Mouse (Mus musculus) inflammation-experienced regulatory T-cells, adult 6 months (primary cell): ENCODE data around the gene Arhgap19. TPM values are rescaled to one million over a fixed set of nuclear protein-coding genes. Genes with fewer than 3 reads are reported as not detected.

Experiments
- ATAC-seq: one replicate; pipeline ENCODE4 v1.8.0; 2017
- polyA plus RNA-seq, 3 experiments: library from polyadenylated mRNA; unstranded; fragments of 100-300 nt; shearing (Covaris generic); gene quantifications; one replicate each; pipeline ENCODE4 v1.2.1; 2017

The Arhgap19 gene
- polyA plus RNA-seq, 3 experiments from 2014 or later: 2.7 to 21.2 (median 2.7) TPM

DNA sequence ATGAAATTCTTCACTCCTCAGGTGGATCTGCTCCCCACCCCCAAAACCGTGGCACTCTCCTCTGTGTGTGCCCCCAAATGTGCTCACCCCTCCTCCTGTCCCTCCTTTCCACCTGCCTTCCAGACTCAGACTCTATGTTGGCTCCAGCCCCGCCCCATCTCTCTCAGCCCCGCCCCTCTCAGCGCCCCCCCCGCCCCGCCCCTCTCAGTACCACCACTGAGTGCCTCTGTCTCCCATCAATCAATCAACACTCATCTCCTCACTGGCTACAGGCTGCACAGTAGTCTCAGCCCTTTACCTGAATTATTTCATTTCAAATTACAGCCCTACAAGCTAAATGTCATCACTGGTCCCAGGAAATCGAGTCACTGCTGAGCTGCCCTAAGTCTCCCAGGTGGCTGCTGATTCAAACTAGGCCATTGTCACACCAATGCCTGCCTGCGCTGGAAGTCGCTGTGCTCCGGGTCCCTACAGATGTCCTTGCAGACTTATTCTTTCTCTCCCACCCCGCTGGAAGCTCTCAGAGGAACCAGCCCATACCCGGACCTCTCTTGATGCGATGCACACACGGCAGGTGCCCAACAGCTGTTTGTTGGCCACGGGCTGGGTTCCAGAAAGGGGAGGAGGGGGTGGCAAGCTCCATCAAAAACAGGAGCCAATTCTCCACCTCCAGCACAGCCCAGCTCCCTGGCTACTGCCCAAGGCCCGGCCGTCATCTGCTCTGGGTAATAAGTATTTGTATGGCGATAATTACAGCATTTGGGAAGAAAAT, 64.0 kb downstream of the Arhgap19 start:
- no peak for ATAC-seq

- ATAC-seq: no peak
These were observed 67.2 kb downstream of the Arhgap19 start for GRCm38 (mm10) chr19:41734685-41735084.

GRCm38 (mm10) chr19:41725491-41725890, 76.4 kb downstream of the Arhgap19 start:
- no peak for ATAC-seq

GRCm38 (mm10) chr19:41724831-41725470, 76.9 kb downstream of the Arhgap19 start:
- ATAC-seq: no peak

DNA sequence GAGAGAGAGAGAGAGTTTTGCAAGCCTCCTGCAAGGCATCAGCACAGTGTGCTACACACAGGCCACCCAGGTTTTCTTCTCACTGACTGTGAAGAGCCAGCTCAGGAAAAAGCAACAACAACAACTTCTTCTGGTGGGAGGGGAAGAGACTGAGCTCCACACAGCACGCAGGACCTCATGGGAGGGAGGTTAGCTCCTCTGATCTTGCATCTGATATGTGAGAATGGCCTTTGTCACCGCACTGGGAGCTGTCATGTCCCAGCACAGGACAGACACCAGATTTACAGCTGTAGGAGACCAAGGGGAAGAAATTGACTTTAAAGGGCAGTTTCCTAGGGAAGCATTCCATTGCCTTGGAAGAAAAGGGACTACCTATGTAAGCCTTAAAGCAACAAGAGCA, 78.5 kb downstream of the Arhgap19 start:
- no peak for ATAC-seq

DNA sequence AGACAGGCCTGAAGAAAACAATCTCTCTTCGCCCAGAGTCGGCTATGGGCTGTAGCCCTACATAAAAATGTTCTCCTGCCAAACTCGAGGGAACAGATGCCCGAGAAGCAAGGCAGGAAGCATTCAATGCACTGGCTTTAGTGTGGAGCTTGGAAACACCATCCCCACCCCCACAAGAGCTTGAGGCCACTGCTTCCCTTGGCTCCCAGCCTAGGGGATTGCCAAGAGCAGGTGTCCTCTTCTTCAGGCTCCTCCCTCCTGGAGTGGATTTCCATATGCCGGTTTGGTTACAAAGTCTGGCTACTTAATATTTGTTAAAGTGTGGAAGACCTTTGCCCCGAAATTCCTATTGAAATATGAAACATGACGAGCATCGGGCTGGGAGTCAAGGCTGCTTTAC, 82.4 kb downstream of the Arhgap19 start:
- ATAC-seq: no peak

Other genes with a start within 250 kb of the Arhgap19 start
- gene Gm340, start 219.7 kb downstream of the Arhgap19 start, polyA plus RNA-seq: 1 to 10 TPM; 3.3 to 4.3 (median 4.1) TPM
- not detected for gene Slit1, start 58.4 kb downstream of the Arhgap19 start, polyA plus RNA-seq
- gene Frat1, start 27.9 kb upstream of the Arhgap19 start, polyA plus RNA-seq: 10 to 100 TPM in 2 of 3 experiments, 1 to 10 TPM in 1; 7.8 to 24.9 (median 21.2) TPM
- gene Frat2, start 46.1 kb upstream of the Arhgap19 start, polyA plus RNA-seq: 1 to 10 TPM in 2 of 3 experiments, under 1 TPM in 1; 0.33 to 1.5 (median 1.3) TPM
- 1 to 10 TPM; 5.9 to 8.6 (median 7.5) TPM for gene Rrp12, start 94.1 kb upstream of the Arhgap19 start, polyA plus RNA-seq
- gene Pgam1, start 109.9 kb upstream of the Arhgap19 start, polyA plus RNA-seq: 10 to 100 TPM; 52.3 to 81.2 (median 59.2) TPM
- 10 to 100 TPM; 66.9 to 92.2 (median 92.1) TPM for gene Exosc1, start 131.4 kb upstream of the Arhgap19 start, polyA plus RNA-seq
- gene Zdhhc16, start 131.4 kb upstream of the Arhgap19 start, polyA plus RNA-seq: 10 to 100 TPM; 38.4 to 48.4 (median 43.2) TPM
- 10 to 100 TPM; 58.6 to 97.5 (median 79.2) TPM for gene Mms19, start 179.1 kb upstream of the Arhgap19 start, polyA plus RNA-seq
- gene Ubtd1, start 179.7 kb upstream of the Arhgap19 start, polyA plus RNA-seq: 1 to 10 TPM; 1.1 to 4.7 (median 3.9) TPM
- not detected for gene Ankrd2, start 234.0 kb upstream of the Arhgap19 start, polyA plus RNA-seq
- not detected for gene Hoga1, start 243.6 kb upstream of the Arhgap19 start, polyA plus RNA-seq